Mouse (Mus musculus) layer of hippocampus, postnatal 10 days (tissue): Measurements from ENCODE around the gene Syvn1. TPM values are rescaled to one million over a fixed set of nuclear protein-coding genes. Genes with fewer than 3 reads are reported as not detected.

Experiments used
- DNase-seq, 2 experiments: peaks; one replicate each; pipeline ENCODE4 v3.0.0; 2021; ENCODE audit warnings: low spot score in 2 of 2
- total RNA-seq, 2 experiments: library from RNA; stranded (reverse); gene quantifications; 2 replicates each; pipeline ENCODE4 v1.2.3; 2021

The Syvn1 gene
- total RNA-seq, 2 experiments from 2014 or later, result 40.6 to 41.2 TPM

DNA sequence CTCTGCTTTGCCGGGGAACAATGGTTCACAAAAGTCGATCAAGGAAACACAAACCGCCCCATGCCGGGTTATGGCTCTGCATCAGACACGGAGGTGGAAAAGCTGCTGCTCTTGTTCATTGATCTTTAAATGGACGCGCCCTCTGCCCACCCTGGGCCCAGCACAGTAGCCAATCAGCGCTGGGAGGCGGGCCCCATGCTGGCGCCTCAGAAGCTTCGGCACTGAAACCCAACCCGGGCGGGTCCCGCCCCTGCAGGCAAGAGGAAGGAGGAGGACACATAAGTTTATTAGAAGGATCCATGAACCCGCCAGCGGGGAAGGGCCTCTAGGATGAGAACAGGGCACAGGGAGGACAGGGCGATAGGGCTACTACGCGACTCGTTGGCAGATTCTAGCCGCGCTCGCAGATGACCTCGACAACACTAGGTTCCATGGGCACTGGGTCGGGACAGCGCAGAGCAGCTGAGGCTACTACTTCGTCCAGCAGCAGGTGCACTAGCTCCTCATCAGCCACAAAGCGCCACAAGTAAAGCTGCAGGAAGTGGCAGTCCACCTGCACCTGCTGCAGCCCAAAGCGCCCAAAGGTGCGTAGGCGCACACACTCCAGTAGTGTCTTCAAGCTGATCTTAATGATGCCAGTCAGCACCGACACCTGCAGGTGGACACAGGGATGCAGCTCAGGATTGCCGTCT, 21.5 kb downstream of the Syvn1 start, which contains the start of gene Tm7sf2:
Tm7sf2 (minus strand) TSS at position 650 of the 692 bp plus-strand sequence.
- peak; percentile 89 to 91 for DNase-seq

DNA sequence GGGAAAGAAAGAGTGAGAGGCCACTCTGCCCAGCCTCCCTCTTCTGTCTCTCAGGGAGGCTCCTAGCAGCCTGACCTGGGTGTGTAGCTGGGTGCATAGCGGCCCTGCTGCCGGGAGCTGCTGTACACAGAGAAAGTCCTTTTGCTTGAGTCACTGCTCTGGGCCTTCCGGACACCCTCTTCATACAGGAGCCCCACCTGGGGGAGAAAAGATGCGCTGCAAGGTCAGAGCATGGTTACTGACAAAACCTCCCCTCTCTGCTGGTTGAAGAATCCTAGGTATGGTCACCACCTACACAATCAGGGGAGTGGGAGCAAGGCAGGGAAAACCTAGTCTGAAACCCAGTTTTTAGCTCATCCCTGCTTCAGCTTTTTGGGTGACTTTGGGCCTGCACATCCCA, 22.6 kb downstream of the Syvn1 start:
- no peak for DNase-seq

- no peak for DNase-seq
These were observed 23.5 kb downstream of the Syvn1 start for GRCm38 (mm10) chr19:6069851-6070250.

GRCm38 (mm10) chr19:6070571-6071250, 24.3 kb downstream of the Syvn1 start:
- DNase-seq, result no peak

DNA sequence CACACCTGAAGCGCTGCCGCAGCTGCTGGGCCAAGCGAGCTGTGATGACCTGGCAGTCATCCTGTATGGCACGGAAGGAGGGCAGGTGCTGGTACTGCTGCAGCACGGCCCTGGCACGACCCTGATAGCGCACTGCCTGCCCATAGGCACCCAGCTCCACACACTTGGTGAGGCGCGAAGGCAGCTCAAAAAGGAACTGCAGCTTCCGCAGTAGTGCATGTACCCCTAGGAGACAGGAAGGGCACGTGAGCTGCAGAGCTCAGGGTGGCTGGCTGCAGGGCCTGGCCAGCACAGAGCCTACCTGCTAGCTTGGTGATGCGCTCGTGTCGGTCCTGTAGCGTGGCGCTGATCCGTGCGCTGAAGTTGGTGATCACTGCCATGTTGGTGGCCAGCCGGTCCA, 24.9 kb downstream of the Syvn1 start:
- DNase-seq, result no peak

- no peak for DNase-seq
These were observed 27.5 kb downstream of the Syvn1 start for GRCm38 (mm10) chr19:6073889-6074288.

DNA sequence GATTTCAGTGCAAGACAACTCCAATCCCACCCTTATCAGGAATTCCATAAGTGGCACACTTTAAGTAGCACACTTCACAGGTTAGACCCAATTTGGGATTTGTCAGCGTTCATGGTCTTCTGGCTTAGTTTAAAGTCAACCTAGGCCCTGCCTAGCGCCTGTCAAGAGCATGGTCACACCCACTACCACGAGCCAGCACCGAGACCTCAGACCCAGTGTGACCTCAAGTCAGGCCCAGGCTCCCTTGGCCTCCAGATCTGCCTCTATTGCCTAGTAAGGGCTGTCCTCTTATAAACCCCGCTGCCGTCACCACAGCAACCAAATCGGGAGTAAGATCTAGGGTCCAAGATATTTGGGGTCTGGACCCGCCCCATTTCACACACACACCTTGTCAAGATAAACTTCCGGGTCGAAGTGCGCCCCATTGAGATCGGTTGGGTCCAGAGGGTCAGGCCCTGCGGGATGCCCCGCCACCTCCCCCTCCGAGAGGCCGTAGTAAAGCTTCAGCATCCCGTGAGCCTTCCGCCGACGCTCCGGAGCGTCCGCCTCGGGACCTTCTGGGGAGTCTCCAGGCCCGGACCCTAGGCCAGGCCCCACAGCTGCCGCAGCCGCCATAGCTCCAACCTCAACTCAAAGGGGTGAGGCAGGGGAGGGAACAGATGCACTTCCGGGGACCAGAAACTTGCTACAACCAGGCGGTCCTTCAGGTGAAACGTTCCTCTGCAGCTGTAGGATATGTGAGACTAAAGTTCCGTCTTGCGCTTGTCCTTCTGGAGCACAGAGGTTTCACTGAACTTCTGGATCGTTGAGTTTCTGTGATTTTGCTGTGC, 30.4 kb downstream of the Syvn1 start, which contains the start of gene Vps51:
Vps51 (minus strand) TSS at position 668 of the 830 bp plus-strand sequence.
- peak; percentile 85 to 87 for DNase-seq

DNA sequence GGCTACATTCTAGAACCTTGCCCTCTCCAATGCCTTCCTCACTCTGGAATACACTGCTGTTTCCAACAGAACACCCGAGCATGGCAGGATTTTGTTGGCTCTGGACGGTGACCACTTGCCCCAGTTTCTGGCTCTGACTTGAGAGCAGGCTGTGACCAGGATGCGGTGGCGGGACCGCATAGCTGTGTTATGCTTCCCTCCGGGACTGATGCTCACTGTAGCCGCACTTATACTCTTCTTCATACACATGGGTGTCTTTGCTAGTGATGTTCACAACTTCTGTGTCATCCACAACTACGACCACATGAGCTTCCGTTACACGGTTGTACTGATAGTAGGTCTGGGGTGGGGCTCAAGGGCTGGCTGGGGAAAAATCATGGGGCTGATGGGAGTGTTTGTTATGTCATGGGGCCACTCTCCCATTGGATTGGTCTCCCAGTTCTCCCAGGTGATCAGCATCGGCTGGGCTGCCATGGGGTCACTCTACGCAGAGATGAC, 33.7 kb downstream of the Syvn1 start, which contains the start of gene Tmem262:
Tmem262 (plus strand) TSS at position 51 of the 498 bp plus-strand sequence.
- no peak for DNase-seq

- no peak for DNase-seq
These were observed 35.8 kb downstream of the Syvn1 start, which contains the start of gene Gm28374 for GRCm38 (mm10) chr19:6082156-6082555. Gm28374 (minus strand) TSS chr19:6082256.

DNA sequence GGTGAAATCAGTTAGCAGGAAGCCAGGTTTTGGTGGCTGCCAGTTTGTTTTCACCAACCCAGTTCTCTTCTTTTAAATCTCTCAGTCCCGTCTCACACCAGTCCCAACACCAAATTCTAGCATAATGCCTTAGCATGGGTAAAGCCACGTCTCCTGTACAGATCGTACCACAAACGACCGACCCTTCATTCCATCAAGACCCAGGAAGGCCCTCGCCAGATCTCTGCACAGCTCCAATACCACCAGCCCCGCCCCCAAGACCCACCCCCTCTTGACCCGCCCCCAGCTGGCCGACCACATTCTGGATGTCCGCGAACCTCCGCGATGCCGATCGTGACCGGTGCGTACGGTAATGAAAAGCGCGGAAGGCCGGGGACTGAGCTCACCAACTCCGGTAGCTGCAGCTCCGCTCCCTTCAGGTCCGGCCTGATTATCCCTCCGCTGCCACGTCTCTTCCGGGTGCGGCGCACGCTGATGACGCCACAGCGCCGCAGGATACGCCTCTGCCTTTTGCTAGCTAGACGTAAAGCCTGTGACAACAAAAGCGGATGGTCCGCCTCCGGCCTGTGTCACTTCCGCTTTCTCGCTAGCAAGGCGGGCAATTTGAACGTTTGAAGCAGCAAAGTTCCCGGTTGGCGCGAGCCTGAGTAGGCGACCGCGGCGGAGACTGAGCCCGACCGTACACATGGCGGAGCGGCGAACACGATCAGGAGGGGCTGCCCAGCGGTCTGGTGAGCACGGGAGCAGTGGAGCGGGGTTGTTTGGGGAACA, 38.3 kb downstream of the Syvn1 start, which contains the start of the genes Zfpl1 and Cdca5:
Zfpl1 (minus strand) TSS at position 479 of the 771 bp plus-strand sequence.
Cdca5 (plus strand) TSS at position 506 of the 771 bp plus-strand sequence.
- DNase-seq, result peak; percentile 94 to 95

DNA sequence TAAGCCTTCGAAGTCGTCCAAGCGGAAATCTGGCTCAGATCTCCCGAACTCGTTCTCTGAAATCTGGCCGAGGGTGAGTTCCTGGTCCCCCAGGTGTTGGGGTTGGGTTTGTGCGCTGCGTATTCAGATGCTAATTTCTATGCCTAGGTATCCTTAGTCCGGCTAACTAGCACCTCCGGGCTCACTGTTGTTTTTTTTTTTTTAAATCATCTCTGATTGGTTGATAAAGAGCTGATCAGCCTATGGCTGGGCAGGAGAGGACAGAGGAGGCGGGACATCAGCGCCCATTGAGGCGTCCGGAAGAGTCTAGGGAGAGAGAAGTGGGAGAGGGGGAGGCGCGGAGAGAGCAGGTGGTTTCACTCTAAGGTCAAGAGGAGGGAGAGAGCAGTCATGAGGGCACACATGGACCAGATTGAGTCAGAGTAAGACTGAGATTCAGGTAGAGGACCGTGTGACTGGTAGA, 39.1 kb downstream of the Syvn1 start:
- peak; percentile 30 to 45 for DNase-seq

- DNase-seq, result no peak
These were observed 42.5 kb downstream of the Syvn1 start for GRCm38 (mm10) chr19:6088841-6089240.

GRCm38 (mm10) chr19:6094119-6094518, 47.7 kb downstream of the Syvn1 start, which contains the start of gene AC131692.1:
AC131692.1 (plus strand) TSS chr19:6094419.
- no peak for DNase-seq

- DNase-seq, result no peak
These were observed 51.5 kb downstream of the Syvn1 start for GRCm38 (mm10) chr19:6097847-6098246.

DNA sequence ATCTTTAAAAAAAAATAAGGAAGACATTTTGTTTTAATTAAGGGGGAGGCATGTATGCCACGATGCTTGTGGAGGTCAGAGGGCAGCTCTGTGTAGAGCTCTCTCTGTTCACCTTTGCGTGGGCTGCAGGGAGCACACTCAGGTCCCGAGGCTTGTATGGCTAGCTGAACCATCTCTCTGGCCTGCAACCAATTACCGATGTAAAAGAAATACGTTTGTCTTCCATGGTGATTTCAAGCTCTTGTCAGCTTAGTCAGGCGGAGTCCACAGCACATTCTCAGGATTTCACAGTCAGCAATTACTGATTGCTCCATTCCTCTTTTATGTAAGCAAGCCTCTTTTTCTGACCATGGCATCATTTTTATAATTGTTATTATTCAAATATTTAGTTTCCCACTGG, 54.8 kb downstream of the Syvn1 start:
- no peak for DNase-seq

DNA sequence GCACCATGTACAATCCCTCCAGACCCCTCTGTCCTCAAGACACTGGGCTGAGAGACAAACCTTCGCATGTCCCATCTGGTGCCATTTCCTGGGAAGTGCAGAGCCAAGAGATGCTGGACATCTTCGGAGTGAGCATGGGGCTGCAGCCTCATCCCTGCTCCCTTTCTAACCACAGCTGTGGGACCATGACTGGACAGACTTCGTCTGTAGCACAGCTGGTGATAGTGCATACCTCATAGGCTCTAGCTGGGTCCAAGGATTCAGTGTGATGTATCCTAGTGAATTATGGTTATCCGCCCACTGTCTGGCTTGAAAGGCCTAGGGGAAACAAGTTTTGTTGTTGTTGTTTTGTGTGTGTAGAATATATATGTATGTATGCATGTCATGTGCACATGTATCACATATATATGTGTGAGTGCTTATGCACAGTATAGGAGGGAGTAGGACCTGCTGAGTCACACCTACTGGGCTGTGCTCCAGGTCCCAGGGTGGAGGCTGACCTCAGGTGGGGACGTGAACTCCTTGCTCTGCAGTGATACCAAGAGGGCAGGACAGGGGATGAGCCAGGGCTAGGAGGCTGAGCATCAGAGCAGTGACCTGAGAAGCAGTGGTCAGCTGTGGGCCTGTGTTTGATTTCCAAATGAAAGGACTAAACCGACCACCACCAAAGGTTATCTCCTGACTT, 55.9 kb downstream of the Syvn1 start:
- no peak for DNase-seq
